Mouse (Mus musculus) gastrocnemius, adult 2 months (tissue): ENCODE results near the gene Grm4. TPM values are rescaled to one million over a fixed set of nuclear protein-coding genes. Genes with fewer than 3 reads are reported as not detected.

Source experiments
- DNase-seq: peaks from one replicate; pipeline ENCODE4 v3.0.0; 2022
- H3K27ac ChIP-seq: fragments of 200-600 bp; 2 replicates; pipeline ENCODE4 v1.8.1; 2022; ENCODE audit warnings: mild to moderate bottlenecking
- H3K4me3 ChIP-seq: fragments of 200-600 bp; 2 replicates; pipeline ENCODE4 v1.8.1; 2022; ENCODE audit warnings: mild to moderate bottlenecking, moderate library complexity
- CTCF ChIP-seq: fragments of 200-600 bp; IDR thresholded peaks from 2 replicates; pipeline ENCODE4 v1.8.1; 2022; ENCODE audit warnings: antibody characterized with exemption, mild to moderate bottlenecking, moderate library complexity
- intact Hi-C: fragments of 180-260 bp; cut with DNase I; formaldehyde crosslinking; loops from one replicate; pipeline ENCODE4 v1.15.1; 2025
- total RNA-seq, 2 experiments: library from RNA; stranded (reverse); gene quantifications; 2 replicates each; pipeline ENCODE4 v1.2.3; 2021

Grm4 gene
- total RNA-seq, 2 experiments from 2014 or later: not detected

GRCm38 (mm10) chr17:27518296-27518695 lies 2.9 kb downstream of the Grm4 start:
- no peak for DNase-seq
- no peak overlapping the region for H3K4me3 ChIP-seq
- H3K27ac ChIP-seq: no peak overlapping the region
- no peak for TF ChIP-seq CTCF
- intact Hi-C loops: loop anchor here (10.0 kb wide), 1 partner anchor 383 kb away; the partner anchor contains the start of gene Uqcc2

- H3K27ac ChIP-seq: no peak overlapping the region
- intact Hi-C loops: loop anchor here (10.0 kb wide), 1 partner anchor 379 kb away; the partner anchor contains the start of gene Uqcc2
- peak; percentile 46 for TF ChIP-seq CTCF
- DNase-seq: no peak
- no peak overlapping the region; the same call in 1 of the 2 replicates for H3K4me3 ChIP-seq
Measured at GRCm38 (mm10) chr17:27513916-27514762, 7.1 kb downstream of the Grm4 start.

- Histone ChIP-seq H3K4me3 (peak overlapping the region; percentile 70), H3K27ac (no peak overlapping the region)
- intact Hi-C loops: loop anchor here (10.0 kb wide), 1 partner anchor 379 kb away; the partner anchor contains the start of gene Uqcc2
- no peak for TF ChIP-seq CTCF
- no peak for DNase-seq
Measured at GRCm38 (mm10) chr17:27513279-27513915, 7.8 kb downstream of the Grm4 start.

- DNase-seq: peak; percentile 62
- no peak for TF ChIP-seq CTCF
- intact Hi-C loops: loop anchor here (10.0 kb wide), 1 partner anchor 378 kb away; the partner anchor contains the start of gene Uqcc2
- H3K27ac ChIP-seq: no peak overlapping the region
- H3K4me3 ChIP-seq: peak overlapping the region; percentile 70
Measured at GRCm38 (mm10) chr17:27512619-27513161, 8.5 kb downstream of the Grm4 start.

GRCm38 (mm10) chr17:27511865-27512618 lies 9.2 kb downstream of the Grm4 start:
- DNase-seq: no peak
- intact Hi-C loops: loop anchor here (10.0 kb wide), 1 partner anchor 377 kb away; the partner anchor contains the start of gene Uqcc2
- TF ChIP-seq CTCF: no peak
- Histone ChIP-seq H3K4me3 (peak overlapping the region; percentile 70), H3K27ac (no peak overlapping the region)

GRCm38 (mm10) chr17:27511125-27511735 lies 10.0 kb downstream of the Grm4 start:
- intact Hi-C loops: loop anchor here (10.0 kb wide), 1 partner anchor 376 kb away; the partner anchor contains the start of gene Uqcc2
- H3K4me3 ChIP-seq: no peak overlapping the region
- no peak overlapping the region for H3K27ac ChIP-seq
- TF ChIP-seq CTCF: no peak
- no peak for DNase-seq

- H3K27ac ChIP-seq: no peak overlapping the region
- intact Hi-C loops: loop anchor here (10.0 kb wide), 1 partner anchor 376 kb away; the partner anchor contains the start of gene Uqcc2
- DNase-seq: no peak
- no peak for TF ChIP-seq CTCF
- no peak overlapping the region for H3K4me3 ChIP-seq
Measured at GRCm38 (mm10) chr17:27510258-27511124, 10.7 kb downstream of the Grm4 start.

GRCm38 (mm10) chr17:27509056-27509455 lies 12.1 kb downstream of the Grm4 start:
- no peak overlapping the region for H3K27ac ChIP-seq
- no peak for DNase-seq
- intact Hi-C loops: no loop called here
- no peak for TF ChIP-seq CTCF
- no peak overlapping the region for H3K4me3 ChIP-seq

- H3K27ac ChIP-seq: no peak overlapping the region
- no peak for TF ChIP-seq CTCF
- no peak for DNase-seq
- H3K4me3 ChIP-seq: no peak overlapping the region
- intact Hi-C loops: no loop called here
Measured at GRCm38 (mm10) chr17:27508513-27508912, 12.7 kb downstream of the Grm4 start.

GRCm38 (mm10) chr17:27508002-27508401 lies 13.2 kb downstream of the Grm4 start:
- no peak for TF ChIP-seq CTCF
- Histone ChIP-seq H3K27ac (no peak overlapping the region), H3K4me3 (no peak overlapping the region)
- no peak for DNase-seq
- intact Hi-C loops: no loop called here

- Histone ChIP-seq H3K4me3 (no peak overlapping the region), H3K27ac (no peak overlapping the region)
- intact Hi-C loops: no loop called here
- no peak for TF ChIP-seq CTCF
- DNase-seq: no peak
Measured at GRCm38 (mm10) chr17:27507591-27507945, 13.6 kb downstream of the Grm4 start.
